32 mouse cellular contexts compared by ENCODE assay signal in genomic region chrX:38730639-38731038, GRCm38 (mm10). TPM values are rescaled to one million over a fixed set of nuclear protein-coding genes. Genes with fewer than 3 reads are reported as not detected.
DNase-seq lines count a peak whose midpoint lies in the region; ATAC-seq and TF ChIP-seq lines count a peak whose summit lies in the region.
"Had no signal": no experiment of that assay in that cellular context is flagged by ENCODE, and none has a peak within 500 bp of the region (broad histone marks: within the 10 kb centered on the region; RNA-seq: fewer than 3 reads in every experiment).

No protein-coding gene starts in this region.

- H3K4me1 ChIP-seq in forebrain, embryonic 11.5 days (replicated peaks; ENCODE audit: control insufficient read depth, insufficient read depth, low read length): no peaks in the 10 kb centered on the region
- no peaks in the 10 kb centered on the region for H3K4me1 ChIP-seq in forebrain, embryonic 14.5 days (ENCODE audit: control insufficient read depth, insufficient read depth, low read length)
- peaks cover 2 to 3% of the 10 kb centered on the region in 2 experiments; a peak in 2 of 4 replicates for H3K4me1 ChIP-seq in ES-E14 (ENCODE audit: control insufficient read depth in 2 of 2, insufficient read depth in 2 of 2, low read length in 2 of 2, poor library complexity in 1 of 2)
- H3K4me1 ChIP-seq in hindbrain, postnatal 0 days (ENCODE audit: insufficient read depth, low read length): no peaks in the 10 kb centered on the region

- H3K4me2 ChIP-seq in forebrain, embryonic 11.5 days (ENCODE audit: low read depth, low read length, severe bottlenecking): no peak overlapping the region
- H3K4me2 ChIP-seq in forebrain, embryonic 14.5 days (ENCODE audit: low read length): no peak overlapping the region
- no peak overlapping the region for H3K4me2 ChIP-seq in hindbrain, postnatal 0 days (ENCODE audit: low read depth, low read length)
- H3K4me2 ChIP-seq: heart, embryonic 13.5 days had no signal

- in situ Hi-C loops in ES-E14 (cut with MboI; ENCODE audit: low sequenced_read_pairs in 2 of 2, unreplicated experiment in 2 of 2): no loop called here

- no peak overlapping the region for H3K27ac ChIP-seq in forebrain, embryonic 11.5 days (ENCODE audit: low read depth, low read length)
- H3K27ac ChIP-seq in forebrain, embryonic 14.5 days (ENCODE audit: low read depth, low read length): no peak overlapping the region
- no peak overlapping the region; the same call in 1 of the 2 replicates for H3K27ac ChIP-seq in ES-E14 (ENCODE audit: insufficient read depth, low read depth, low read length, poor library complexity, severe bottlenecking)
- no peak overlapping the region for H3K27ac ChIP-seq in hindbrain, postnatal 0 days
- H3K27ac ChIP-seq: heart, adult 2 months; heart, embryonic 13.5 days; limb, embryonic 10.5 days had no signal

- ATAC-seq in forebrain, embryonic 11.5 days (replicated peaks; ENCODE audit: low FRiP score): 0 out of 2 replicates have a peak, but pooled peaks have one; percentile 27
- ATAC-seq in forebrain, embryonic 14.5 days: no peak
- peak; percentile 35; the same call in 1 of the 2 replicates for ATAC-seq in hindbrain, postnatal 0 days
- ATAC-seq: CD4-positive, CD25-positive, alpha-beta regulatory T cell, adult 4 months; forebrain, postnatal 0 days; inflammation-experienced regulatory T-cells, adult 6 months; liver, postnatal 0 days had no signal

- H3K4me3 ChIP-seq in forebrain, embryonic 11.5 days (ENCODE audit: low read depth, low read length): no peak overlapping the region
- H3K4me3 ChIP-seq in forebrain, embryonic 14.5 days (ENCODE audit: low read depth, low read length): no peak overlapping the region
- H3K4me3 ChIP-seq in ES-E14 (ENCODE audit: insufficient read depth in 1 of 2, low read depth in 1 of 2, low read length in 2 of 2, poor library complexity in 1 of 2, severe bottlenecking in 1 of 2): no peak overlapping the region
- no peak overlapping the region for H3K4me3 ChIP-seq in hindbrain, postnatal 0 days (ENCODE audit: low read length)
- H3K4me3 ChIP-seq: heart, adult 2 months; heart, embryonic 13.5 days; limb, embryonic 10.5 days had no signal

- no peaks in the 10 kb centered on the region; the same call in 1 of the 2 replicates for H3K27me3 ChIP-seq in forebrain, embryonic 11.5 days (ENCODE audit: control insufficient read depth, insufficient read depth, low read length)
- no peaks in the 10 kb centered on the region for H3K27me3 ChIP-seq in forebrain, embryonic 14.5 days (replicated peaks; ENCODE audit: control insufficient read depth, insufficient read depth, low read length)
- no peaks in the 10 kb centered on the region for H3K27me3 ChIP-seq in hindbrain, postnatal 0 days (ENCODE audit: insufficient read depth, low read length)
- H3K27me3 ChIP-seq: heart, embryonic 13.5 days had no signal

- H3K9ac ChIP-seq in forebrain, embryonic 11.5 days (ENCODE audit: low read length): no peak overlapping the region
- H3K9ac ChIP-seq in forebrain, embryonic 14.5 days (ENCODE audit: low read length): no peak overlapping the region
- no peak overlapping the region for H3K9ac ChIP-seq in ES-E14 (ENCODE audit: insufficient read depth, low read depth, low read length, poor library complexity, severe bottlenecking)
- no peak overlapping the region for H3K9ac ChIP-seq in hindbrain, postnatal 0 days (replicated peaks; ENCODE audit: low read length)
- H3K9ac ChIP-seq: forebrain, postnatal 0 days; heart, embryonic 13.5 days; liver, postnatal 0 days had no signal

- H3K9me3 ChIP-seq in forebrain, embryonic 11.5 days (ENCODE audit: control insufficient read depth, low read length): no peaks in the 10 kb centered on the region
- no peaks in the 10 kb centered on the region for H3K9me3 ChIP-seq in forebrain, embryonic 14.5 days (replicated peaks; ENCODE audit: control insufficient read depth, low read length)
- H3K9me3 ChIP-seq in ES-E14 (ENCODE audit: control insufficient read depth, insufficient read depth, low read depth, low read length): no peaks in the 10 kb centered on the region
- no peaks in the 10 kb centered on the region for H3K9me3 ChIP-seq in hindbrain, postnatal 0 days (ENCODE audit: low read length)
- H3K9me3 ChIP-seq: heart, embryonic 13.5 days; limb, embryonic 10.5 days had no signal

- WGBS in forebrain, embryonic 11.5 days: 42% methylated on average over 2 of the region's 2 CpGs
- 22% methylated on average over 2 of the region's 2 CpGs for WGBS in forebrain, embryonic 14.5 days
- 46% methylated on average over 2 of the region's 2 CpGs for WGBS in hindbrain, postnatal 0 days

- TF ChIP-seq CTCF in hindbrain, postnatal 0 days (IDR thresholded peaks at IDR 0.05; ENCODE audit: low read depth): no peak

- no peaks in the 10 kb centered on the region for H3K36me3 ChIP-seq in forebrain, embryonic 11.5 days (ENCODE audit: control insufficient read depth, insufficient read depth, low read length)
- H3K36me3 ChIP-seq in forebrain, embryonic 14.5 days (ENCODE audit: control insufficient read depth, insufficient read depth, low read length): no peaks in the 10 kb centered on the region
- H3K36me3 ChIP-seq in ES-E14 (ENCODE audit: control insufficient read depth, insufficient read depth, low read length, poor library complexity, severe bottlenecking): no peaks in the 10 kb centered on the region
- no peaks in the 10 kb centered on the region for H3K36me3 ChIP-seq in hindbrain, postnatal 0 days (ENCODE audit: insufficient read depth, low read length)
- H3K36me3 ChIP-seq: heart, embryonic 13.5 days; limb, embryonic 10.5 days had no signal

- no peak for DNase-seq in forebrain, embryonic 11.5 days (ENCODE audit: low spot score)
- DNase-seq in forebrain, embryonic 14.5 days (ENCODE audit: low spot score): no peak
- DNase-seq in kidney, postnatal 10 days: peak; percentile 9
- DNase-seq in kidney, postnatal 14 days: no peak
- DNase-seq in ES-E14 (ENCODE audit: low read depth, low spot score): peak; percentile 21
- peak; percentile 9 for DNase-seq in hindbrain, postnatal 0 days (ENCODE audit: low spot score)
- no peak for DNase-seq in urinary bladder, postnatal 36 days (ENCODE audit: low spot score in 2 of 2)
- DNase-seq in gastrocnemius, adult 18-20 months (ENCODE audit: low spot score): no peak
- DNase-seq: adrenal gland, postnatal 14 days; cerebellum, postnatal 10 days; forebrain, postnatal 0 days; gastrocnemius, postnatal 36 days; heart, adult 2 months; heart, postnatal 14 days; kidney, adult 18-20 months; liver; liver, postnatal 0 days; lung, postnatal 14 days; thymus, adult 18-20 months; thymus, postnatal 36 days had no signal

TF ChIP-seq in ES-E14, 5 proteins besides CTCF, POLR2A, EP300 and RAD21:
- TF ChIP-seq CHD2 (IDR thresholded peaks at IDR 0.05; ENCODE audit: low read depth, low read length) (no peak), MAFK (IDR thresholded peaks at IDR 0.05; ENCODE audit: insufficient read depth, low read depth, low read length) (no peak), ZNF384 (IDR thresholded peaks at IDR 0.05; ENCODE audit: low read depth, low read length) (no peak), ZC3H11A (IDR thresholded peaks at IDR 0.05; ENCODE audit: borderline replicate concordance, low read depth, low read length) (no peak), HCFC1 (IDR thresholded peaks at IDR 0.05; ENCODE audit: borderline replicate concordance, insufficient read depth, low read length) (no peak)

RNA-seq across cellular contexts. Expression of gene 6030498E09Rik, which starts 41.8 kb away (rescaled TPM):
- not detected in 2 replicates for polyA plus RNA-seq in forebrain, embryonic 11.5 days (2014; fragmentation: Nextera tagmentation; extraction: Ambion mirVana)
- 0.25 TPM in 1 of 2 replicates, not detected in the other for polyA plus RNA-seq in forebrain, embryonic 14.5 days (2014; fragmentation: Nextera tagmentation; extraction: Ambion mirVana)
- not detected in 2 replicates for total RNA-seq in ES-E14 (2012; rRNA removed)
- total RNA-seq in hindbrain, postnatal 0 days (2014; rRNA removed): 0.10 TPM in 1 of 2 replicates, not detected in the other
- 0.25 TPM in 1 of 2 replicates, not detected in the other for polyA plus RNA-seq in hindbrain, postnatal 0 days (2015; fragmentation: Nextera tagmentation; extraction: Ambion mirVana)
- not detected for total RNA-seq in gastrocnemius, adult 18-20 months (2021)
- total RNA-seq: adrenal gland, postnatal 14 days; gastrocnemius, postnatal 36 days; heart, adult 2 months; heart, postnatal 14 days; layer of hippocampus, postnatal 10 days; left cerebral cortex, adult 8-10 months; MEL; neutrophil, adult 5-6 weeks had no signal
- polyA plus RNA-seq: CD4-positive, CD25-positive, alpha-beta regulatory T cell, adult 4 months; cortical plate, adult 2 months; embryonic facial prominence, embryonic 14.5 days; heart, adult 2 months; inflammation-experienced regulatory T-cells, adult 6 months; kidney, embryonic 16.5 days; limb, embryonic 10.5 days; stomach, embryonic 16.5 days had no signal

Comparison
In these comparisons a context has a peak if more than half of its experiments do, and no peak if none do; other contexts are left out.
1. DNase-seq: peak in kidney, postnatal 10 days (single experiment), ES-E14 (single experiment) and hindbrain, postnatal 0 days (single experiment); none in forebrain, embryonic 11.5 days (single experiment), forebrain, embryonic 14.5 days (single experiment), kidney, postnatal 14 days (single experiment), urinary bladder, postnatal 36 days (0 of 2) and gastrocnemius, adult 18-20 months (single experiment).